Mouse (Mus musculus) cerebellum, adult 9-11 months (tissue): Measurements from ENCODE around the gene Btg1.

ENCODE experiments used
- DNase-seq: peaks from one replicate; pipeline ENCODE4 v3.0.0; 2022

Btg1 gene

DNA sequence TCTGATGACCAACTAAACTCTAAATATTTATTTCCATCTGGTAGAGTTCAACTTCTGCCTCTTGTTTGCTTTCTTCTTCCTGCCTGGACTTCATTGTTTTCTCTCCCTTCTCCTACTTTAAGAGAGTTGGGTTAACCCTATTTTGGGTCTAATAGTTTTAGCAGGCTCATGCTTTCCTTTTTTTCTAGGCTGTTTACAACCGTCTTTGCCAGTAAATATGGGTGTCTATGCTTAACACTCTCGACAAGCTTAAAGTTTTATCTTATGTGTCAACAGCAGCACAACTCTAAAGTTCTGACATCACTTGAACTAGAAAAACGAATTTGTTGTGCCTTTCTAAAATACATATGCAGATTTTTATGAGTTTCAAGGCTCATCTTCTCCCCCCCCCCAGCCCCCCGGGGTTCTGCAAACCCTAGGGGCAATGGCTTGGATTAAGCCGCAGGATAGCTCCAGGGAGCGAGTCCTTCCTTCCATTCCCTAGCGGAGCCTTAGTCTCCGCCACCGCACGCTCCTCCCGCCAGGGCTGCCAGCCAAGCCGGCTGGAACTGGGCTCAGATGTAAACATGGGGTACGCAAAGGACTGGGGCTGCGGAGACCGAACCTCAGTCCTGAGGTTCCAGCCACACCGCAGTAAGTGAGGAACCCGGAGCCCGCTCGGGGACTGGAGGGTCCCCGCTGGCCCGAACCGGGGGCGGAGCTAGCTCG, 651 bp upstream of the Btg1 start:
- no peak for DNase-seq

DNA sequence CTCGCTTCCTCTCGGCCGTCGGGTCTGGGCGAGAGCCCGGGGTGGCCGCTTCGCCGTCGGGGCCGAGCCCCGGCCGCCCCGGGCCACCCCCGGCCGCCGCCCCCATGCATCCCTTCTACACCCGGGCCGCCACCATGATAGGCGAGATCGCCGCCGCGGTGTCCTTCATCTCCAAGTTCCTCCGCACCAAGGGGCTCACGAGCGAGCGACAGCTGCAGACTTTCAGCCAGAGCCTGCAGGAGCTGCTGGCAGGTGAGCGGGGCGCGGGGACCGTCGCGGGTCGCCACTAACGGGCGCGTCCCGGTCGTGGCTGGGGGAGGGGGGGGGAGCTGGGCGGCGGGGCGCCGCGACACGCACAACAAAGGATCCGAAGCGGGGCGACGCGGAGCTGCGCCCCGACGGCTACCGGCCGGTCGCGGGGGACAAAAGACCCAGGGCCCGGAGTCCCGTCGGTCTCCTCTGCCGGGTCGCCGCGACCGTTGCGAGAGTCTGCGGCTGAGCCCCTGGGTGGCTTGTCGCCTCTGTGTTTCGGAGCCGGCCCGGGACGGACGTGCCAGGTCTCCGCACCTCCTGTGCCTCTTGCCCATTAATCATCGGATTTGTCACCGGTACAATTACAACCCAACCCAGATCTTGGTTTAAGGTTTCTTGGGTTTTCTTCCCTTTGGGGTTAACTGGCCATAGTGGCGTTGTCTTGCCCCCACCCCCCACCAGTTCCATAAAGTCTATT, 580 bp downstream of the Btg1 start:
- DNase-seq, result peak; percentile 60

DNA sequence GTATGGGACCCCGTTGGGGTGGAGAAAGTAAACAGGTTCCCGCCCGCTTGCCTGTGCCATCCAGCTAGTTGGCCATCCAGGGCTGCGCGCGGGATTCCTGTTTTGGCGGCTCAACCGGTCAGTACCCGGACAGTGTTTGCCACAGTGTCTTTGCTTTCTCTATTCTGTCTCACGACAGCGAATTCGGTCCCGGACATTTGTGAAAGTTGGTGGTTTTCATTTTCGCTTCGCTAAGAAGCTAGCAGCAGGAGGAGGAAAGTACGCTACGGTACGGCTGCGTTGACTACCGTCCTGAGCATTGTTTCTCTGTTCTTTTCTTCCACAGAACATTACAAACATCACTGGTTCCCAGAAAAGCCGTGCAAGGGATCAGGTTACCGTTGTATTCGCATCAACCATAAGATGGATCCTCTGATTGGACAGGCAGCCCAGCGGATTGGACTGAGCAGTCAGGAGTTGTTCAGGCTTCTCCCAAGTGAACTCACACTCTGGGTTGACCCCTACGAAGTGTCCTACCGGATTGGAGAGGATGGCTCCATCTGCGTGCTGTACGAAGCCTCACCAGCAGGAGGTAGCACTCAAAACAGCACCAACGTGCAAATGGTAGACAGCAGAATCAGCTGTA, 1.3 kb downstream of the Btg1 start:
- DNase-seq, result peak; percentile 81

DNA sequence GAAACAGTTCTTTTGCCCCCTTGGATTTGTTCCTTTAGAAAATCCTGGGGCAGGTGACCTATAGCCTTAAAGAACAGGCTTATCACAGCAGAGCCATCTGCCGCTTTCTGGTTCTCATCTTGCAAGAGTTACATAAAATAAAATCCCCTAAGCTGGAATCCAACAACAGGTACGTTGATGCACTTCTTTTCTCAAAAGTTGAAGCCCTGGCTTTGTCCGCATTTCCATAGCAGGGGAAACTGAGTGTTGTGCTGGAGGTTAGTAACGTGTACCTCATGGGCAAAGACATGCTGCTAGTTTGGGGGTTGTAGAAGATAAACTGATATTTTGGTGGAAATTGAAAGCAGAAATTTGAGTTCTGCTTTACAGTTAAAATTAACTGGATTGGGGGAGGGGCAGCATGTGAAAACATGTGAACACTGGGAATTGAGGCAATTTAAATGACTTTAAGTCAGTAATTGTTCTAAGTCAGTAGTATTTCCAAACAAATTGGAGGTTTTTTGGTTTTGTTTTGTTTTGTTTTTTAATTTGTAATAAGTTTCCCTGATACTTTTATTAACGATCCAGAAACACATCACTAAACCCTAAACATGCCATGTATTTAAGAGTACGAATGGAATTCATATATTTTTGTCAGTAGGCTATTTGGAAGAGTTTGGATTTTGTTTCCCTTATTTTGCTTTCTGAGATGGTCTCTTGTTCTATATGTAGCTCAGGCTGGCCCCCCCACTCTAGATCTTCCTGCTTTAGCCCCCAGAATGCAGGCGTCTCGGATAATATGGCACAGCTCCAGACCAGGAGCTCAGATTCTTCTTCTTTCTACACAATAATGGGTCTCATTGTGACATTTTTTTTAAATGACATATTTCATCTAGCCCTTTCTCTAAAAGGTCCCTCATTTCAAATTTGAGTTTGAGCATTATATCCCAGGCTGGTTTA, 3.4 kb downstream of the Btg1 start:
- DNase-seq, result no peak

DNA sequence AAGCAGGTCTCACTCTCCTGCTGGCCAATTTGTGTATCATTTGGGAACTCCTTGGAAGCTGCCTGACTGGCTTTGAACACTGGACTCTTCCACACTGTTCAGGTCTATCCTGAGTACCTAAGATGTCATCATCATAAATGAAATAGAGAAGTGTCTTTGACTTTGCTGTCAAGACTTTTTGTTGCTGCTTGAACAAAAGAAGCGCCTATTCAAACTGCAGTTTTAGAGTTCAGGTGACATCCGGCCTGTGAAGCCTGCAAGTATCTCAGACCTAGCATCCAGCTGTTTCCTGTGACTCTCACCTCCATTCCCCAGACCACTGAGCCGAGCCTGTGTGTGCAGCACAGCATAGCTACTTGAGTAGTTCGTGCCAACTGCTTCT, 4.1 kb downstream of the Btg1 start:
- no peak for DNase-seq

DNA sequence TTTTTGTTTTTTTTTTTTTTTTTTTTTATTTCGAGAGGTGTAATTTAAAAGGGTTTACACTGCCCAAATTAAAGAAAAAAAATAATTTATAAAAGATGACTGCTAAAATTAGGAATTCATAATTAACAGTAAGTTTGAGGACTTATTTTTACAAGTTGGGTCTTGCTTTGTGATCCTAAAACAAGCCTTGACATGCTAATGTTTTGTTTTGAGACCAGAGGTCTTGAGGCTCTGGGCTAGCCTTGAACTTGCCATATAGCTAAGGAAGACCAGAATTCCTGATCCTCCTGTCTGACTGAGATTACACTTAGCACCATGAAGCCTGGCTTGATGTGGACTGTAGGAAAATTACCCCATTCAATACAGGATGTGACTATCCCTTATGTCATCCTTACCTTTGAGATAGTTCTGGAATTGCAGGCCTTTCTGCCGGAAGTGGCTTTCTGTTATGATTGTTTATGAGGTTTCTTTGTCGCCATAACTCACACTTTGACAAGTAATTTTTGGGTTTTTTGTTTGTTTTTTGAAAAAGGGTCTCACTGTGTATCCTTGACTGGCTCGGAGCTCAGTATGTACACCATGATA, 4.6 kb downstream of the Btg1 start:
- no peak for DNase-seq

DNA sequence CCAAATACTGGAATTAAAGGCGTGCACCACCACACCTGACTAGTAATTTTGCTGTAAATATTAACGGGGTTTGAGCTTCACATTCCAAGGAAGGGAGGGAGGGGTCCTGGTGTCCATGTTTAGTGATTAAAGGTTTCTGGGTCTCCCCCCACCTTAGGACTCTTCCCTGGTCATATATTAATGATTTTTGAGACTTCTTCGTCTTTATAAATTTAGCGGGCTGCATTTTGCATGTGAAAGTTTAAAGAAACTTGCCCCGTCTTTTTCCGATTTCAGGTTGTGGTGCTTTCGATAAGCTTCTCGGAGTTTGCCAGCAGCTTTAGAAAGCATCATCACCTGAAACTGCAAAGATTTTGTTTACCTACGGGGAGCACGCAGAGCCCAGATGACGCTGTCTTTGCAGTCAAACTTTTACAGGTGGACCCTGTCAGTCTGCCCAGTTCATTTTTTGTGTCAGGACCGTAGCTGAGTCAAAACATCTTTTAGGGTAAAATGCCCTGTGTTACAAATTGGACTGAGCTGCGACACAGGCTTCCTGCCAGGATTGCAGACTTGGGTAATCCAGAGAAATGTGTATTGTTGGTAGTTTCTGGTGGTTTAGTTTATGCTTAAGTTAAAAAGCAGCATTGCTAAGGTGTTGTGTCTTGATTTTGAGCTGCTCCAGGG, 5.3 kb downstream of the Btg1 start:
- DNase-seq, result peak; percentile 65

DNA sequence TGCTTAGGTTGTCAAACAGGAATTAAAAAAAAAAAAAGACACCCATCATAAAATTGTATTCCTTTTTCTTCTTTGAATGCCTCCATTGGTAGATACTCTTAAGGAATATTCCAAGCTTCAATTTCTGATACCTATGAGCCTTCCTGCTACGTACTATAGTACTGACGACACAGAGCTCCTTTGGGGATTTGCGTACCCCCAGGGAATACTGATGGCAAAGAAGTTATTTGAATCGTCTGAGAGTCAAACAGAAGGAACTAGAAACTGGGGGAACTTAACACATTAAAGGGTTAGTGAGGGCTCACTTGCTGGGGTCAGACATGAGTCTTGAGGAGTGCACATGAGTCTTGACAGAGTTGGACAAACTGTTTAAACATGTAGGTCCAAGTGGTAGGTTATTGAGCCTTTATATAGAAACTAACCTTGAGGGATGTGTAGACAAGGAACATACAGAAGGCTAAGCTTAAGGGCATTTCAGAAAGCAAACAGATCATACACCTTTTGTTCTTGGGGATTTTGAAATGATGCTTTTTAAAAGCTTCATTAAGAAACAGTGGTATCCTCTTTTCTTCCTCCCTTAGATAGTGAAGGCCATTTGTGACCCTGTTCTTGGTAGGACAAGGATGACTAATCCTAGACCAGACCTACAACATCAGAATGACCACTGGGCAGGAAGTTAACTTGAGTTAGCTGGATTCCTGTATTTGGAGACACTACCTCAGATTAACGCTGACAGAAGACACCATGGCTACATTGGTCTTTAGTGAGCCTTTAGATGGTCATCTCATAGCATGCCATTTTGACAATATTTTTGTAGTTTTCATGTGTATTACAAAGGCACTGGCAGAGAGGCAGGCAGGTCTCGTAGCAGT, 6.2 kb downstream of the Btg1 start:
- DNase-seq, result no peak

DNA sequence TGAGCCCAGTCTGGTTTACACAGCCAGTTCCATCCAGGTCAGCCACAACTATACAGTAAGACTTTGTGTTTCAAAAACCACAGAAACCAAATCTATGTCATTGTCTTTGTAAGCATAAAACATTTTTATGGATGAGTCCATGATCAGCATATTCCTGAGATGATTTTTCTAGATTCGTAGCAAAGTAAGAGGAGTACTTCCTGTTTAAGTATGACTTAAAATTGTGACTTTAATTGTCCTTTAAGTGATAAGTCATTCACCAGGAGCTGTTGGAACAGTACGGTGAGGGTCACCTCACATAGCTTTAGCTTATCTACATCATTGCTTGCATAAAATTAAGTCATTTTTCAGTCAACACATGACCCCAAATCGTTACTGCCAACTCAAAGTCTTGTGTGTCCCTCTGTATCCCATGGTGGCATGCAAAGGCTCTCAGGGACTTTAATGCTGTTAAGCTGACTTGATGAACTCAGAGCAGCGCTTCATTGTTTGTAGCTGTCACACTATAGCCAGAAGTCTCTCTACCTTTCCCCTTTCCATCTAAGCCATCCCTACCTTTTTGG, 6.9 kb downstream of the Btg1 start:
- DNase-seq, result no peak

DNA sequence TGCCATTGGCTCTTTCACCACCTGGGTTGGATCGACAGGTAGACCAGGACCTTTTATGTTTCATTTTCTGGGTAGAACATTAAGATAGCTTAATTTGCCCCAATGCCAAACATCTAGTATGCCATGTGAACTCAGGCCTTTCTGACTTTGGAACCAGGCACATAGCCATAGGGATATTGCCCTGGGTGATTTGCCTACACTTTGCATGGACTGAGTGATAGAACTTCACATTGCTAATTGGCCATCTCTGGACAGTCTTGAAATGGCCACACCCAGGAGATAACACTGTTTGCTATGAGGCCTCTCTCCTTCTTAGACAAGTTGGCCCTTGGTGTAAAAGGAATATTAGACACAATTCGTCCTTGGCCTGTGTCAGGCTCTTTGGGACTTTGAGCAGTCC, 7.6 kb downstream of the Btg1 start:
- no peak for DNase-seq

DNA sequence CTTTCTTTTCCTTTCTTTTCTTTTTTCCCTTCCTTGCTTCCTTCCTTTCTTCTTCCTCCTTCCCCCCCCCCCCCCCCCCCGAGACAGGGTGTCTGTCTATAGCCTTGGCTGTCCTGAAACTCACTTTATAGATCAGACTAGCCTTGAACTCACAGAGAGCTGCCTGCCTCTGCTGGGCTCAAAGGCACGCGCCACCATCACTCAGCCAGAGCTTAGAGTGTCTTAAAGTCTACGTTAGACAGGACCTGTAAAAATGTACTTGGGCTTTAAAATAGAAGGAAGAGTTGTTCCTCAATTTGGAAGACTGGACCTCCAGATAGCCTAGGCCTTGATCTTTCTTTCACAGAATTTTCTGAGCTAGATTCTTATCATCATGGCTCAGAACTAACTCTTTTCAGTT, 8.3 kb downstream of the Btg1 start:
- no peak for DNase-seq

DNA sequence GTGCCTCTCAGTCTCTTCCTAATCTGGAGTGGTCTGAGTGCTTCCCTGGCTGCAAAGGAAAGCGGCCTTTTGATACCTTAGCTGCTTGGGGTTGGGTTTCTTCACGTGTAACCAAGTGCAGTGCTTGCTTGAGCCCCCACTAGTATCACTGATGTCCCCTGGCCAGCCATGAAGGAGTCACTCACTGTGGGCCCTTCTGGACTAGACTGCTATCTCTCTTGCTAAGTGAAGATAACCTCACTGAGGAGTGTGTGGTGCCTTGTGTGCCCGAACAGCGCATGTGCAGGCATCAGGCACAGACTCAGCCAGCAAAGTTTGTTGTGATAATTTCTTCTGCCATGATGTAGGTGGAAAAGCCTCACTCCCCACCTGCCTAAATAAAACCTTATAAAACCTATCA, 8.9 kb downstream of the Btg1 start:
- DNase-seq, result peak; percentile 51

DNA sequence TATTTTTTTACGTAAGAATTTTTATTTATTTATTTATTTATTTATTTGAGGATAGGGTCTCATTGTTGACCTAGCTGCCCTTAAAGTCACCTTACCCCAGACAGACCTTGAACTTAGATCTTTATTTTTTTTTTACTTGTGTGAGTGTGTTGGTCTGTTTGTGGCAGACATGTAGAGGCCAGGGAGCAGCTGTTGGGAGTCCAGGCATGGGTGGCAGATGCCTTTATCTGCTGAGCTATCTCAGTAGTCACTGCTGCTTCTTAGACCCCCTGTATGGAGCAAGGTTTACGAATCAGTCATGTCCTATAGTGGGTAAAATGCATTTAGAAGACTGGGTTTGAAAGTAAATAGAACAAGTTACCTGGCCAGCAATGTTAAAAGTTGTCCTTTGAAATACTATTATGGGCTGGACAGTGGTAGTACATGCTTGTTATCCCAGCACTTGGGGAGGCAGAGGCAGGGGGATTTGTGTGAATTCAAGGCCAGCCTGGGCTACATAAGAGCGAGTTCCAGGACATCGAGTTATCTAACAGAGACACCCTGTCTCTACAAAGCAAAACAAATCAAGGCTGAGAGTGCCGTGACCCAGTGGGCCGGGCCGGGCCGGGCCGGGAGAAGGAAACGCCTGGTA, 9.4 kb downstream of the Btg1 start:
- no peak for DNase-seq

DNA sequence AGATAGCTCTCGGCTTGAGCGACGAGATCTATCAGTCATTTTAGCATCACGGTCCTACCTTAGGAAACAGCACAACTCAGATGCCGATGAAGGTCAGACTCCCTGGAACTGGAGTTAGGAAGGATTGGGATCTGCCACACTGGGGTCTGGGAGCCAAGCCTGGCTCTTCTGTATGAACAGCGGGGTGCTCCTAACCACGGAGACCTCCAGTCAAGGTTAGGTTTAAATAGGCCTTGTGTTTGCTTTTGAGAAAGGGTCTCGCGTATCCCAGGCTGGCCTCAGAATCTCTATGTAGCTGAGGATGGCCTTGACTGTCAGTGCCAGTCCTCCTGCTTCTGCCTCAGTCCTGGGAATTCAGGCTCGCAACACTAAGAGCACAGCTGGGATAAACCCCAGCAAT, 10.5 kb downstream of the Btg1 start:
- no peak for DNase-seq

DNA sequence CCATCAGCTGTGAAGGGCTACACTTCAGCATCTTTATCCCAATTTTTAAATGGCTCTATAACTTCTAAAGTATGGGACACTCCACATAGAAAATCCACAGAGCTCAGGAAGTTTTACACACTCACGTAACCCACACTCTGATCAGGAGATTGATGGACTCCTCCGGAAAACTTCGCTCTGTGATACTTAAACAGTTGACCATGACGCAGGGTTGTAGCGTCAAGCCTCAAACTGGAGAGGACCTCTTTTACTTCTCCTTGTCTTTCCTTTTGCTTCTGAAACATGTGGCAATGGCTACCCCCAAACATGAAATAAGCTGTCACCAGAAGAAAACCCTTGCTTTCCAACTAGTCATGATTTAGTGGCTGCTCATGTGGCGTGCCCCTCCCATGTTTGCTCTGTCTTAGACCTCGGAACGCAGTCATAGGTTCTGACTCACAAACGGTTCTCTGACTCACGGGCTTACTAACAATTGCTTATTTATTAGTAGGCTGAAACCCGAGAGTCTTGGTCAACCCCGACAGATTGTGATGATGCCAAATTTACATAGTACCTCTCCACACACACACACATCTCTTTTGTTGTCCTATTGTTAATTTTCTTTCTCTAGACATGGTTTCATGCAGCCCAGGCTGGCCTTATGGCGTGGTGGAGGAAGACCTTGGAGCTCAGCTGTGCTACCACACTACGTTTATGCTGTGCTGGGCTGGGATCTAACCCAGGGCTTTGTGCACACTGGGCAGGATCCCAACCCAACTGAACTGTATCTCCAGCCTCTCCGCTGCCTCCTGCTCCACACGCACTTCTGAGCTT, 11.5 kb downstream of the Btg1 start:
- DNase-seq, result peak; percentile 79

DNA sequence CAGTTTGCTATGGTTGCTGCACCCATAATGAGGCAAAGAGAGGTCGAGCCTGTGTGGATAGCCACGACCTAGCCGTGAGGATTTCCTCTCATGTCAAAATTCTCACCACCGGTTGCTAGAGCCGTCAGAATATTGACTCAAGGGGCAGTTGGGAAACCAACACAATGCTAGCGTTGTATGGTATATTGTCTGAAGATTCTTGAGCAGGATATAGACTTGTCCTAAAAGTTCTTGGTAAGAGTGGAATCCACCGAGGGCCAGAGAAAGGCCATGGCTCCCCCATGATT, 12.1 kb downstream of the Btg1 start:
- DNase-seq, result no peak

DNA sequence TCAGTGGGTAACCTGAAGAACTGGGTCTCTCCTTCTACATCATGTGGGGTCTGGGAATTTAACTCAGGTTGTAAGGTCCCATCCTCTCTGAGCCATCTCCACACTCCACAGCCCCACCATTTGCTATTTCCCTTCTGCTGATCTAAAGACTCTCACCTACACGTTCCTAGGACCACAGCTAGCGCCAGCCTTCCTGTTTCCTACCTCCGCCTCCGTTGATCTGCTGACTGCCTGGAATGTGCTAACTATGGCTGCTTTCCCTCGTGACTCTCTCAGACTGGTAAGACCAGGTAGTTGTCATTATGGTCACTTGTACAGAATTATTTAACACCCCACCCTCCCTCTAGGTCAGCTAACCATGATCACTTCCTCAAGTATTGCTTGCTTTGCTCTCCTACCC, 13.3 kb downstream of the Btg1 start:
- DNase-seq, result no peak

DNA sequence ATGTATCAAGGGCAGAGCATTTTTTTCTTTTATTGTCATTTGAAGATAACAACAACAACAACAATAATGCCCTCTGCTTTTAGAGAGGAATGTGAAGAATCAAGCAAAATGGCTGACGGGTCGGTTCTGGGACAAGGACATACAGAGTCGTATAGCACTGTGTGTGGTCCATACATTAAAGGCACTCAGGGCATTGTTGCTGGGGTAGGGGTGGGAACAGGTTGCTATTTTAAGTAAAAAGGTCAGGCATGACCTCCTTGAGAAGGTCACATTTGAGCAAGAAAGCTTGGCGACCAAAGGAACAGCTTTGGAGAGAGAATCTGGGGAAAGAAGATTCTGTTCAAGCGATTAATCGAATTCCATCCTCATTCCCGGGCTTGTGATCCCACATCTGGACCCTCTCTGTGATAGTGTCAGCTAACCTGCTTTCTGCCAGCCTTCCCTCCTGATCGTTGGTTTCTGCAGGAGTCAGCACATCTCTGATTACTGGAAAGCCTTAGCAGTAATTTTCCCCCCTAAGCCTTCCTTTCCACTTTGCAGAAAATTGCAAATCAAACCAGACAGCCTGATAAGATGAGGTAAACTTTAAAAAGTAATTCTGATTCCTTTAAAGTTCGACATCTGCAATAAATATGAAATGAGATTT, 14.4 kb downstream of the Btg1 start:
- no peak for DNase-seq
